Mouse (Mus musculus) thymus, postnatal 0 days (tissue): ENCODE results near the gene Rcor1. TPM values are rescaled to one million over a fixed set of nuclear protein-coding genes. Genes with fewer than 3 reads are reported as not detected.

Source experiments
- DNase-seq: peaks from one replicate; pipeline ENCODE4 v3.0.0-alpha.2; 2015; ENCODE audit warnings: low spot score
- polyA plus RNA-seq: library from polyadenylated mRNA; unstranded; fragments of >200 nt; fragmentation: Nextera tagmentation; extraction: Ambion mirVana; gene quantifications from 2 replicates; pipeline ENCODE4 v1.2.1, GENCODE M21; 2015

Gene Rcor1
- polyA plus RNA-seq, 1 experiment from 2014 or later: 14.0 TPM

DNA sequence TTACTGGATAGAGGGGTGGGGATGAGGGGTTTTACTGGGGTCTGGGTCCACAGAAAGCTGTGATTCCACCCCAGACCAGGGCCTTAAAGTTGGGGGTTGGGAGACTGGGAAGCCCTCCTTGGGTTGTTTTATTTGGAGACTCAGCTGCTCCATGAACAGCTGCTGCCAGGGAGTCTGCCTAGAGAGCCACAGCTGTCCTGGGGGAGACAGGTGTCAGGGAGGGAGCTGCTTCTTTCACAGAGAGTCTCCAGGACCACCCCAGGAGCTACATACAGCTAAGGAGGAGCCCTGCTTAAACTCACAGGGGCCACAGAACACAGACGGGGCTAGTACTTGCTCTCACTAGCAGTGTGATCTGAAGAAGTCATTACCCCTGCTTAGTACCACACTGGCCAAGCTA lies 18.0 kb upstream of the Rcor1 start:
- DNase-seq: no peak

DNA sequence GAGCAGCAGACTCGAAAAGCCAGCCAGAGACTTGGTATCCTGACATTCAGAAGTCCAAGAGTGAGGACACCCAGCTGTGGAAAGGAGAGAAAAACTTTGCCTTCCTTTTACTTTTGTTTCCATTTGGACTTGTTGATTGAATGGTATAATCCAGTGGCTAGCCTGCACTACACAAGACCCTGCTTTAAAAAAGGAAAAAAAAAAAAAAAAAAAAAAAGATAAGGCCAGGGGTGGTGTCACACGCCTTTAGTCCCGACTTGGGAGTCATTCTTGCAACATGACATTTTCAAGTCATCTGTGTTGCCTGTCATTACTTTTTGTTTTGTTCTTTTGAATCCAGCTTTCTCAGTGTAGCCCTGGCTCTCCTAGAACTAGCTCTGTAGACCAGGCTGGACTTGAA lies 17.6 kb upstream of the Rcor1 start:
- no peak for DNase-seq

DNA sequence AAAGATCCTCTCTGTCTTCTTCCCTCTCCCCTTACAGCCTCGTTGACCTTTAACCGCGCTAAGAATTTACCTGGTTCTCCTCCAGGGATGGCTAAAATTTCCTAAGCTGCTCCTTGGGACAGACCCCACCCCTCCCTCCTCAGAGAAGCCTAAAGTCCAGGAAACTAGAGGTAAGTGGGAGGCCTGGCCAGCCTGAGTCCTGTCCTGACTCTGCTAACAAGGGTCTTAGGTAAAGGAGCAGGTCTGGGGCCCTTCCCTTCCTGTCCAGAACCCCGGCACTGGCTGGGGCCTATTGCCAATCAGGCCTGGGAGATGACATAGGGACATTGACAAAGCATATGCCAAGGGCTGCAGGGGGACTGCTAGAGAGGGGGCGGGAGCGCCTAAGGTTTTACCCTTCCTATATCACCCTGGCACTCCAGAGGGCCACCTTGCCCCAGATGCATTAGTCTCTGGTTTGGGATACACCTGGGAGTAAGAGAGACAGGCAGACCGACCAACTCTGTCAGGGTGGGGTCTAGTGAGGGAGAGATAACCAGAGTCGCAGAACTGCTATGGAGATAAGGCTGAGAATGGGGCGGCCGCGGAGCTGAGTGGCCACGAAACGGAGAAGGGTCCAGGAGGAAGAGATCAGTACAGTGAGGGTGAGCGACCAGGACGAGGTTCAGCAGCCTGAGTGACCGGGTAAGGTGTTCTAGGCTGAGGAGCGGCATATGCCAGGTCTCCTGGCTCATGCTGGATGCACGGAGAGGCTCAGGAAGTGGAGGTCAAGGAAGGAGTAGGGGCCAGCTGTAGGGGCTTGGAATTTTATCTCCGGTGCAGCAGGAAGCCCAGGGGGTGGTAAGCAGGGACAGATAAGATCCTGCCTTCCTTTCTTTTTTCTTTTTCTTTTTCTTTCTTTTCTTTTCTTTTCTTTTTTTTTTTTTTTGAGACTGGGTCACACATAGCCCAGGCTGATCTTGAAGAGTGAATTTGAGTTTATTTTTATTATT lies 10.7 kb upstream of the Rcor1 start:
- no peak for DNase-seq

DNA sequence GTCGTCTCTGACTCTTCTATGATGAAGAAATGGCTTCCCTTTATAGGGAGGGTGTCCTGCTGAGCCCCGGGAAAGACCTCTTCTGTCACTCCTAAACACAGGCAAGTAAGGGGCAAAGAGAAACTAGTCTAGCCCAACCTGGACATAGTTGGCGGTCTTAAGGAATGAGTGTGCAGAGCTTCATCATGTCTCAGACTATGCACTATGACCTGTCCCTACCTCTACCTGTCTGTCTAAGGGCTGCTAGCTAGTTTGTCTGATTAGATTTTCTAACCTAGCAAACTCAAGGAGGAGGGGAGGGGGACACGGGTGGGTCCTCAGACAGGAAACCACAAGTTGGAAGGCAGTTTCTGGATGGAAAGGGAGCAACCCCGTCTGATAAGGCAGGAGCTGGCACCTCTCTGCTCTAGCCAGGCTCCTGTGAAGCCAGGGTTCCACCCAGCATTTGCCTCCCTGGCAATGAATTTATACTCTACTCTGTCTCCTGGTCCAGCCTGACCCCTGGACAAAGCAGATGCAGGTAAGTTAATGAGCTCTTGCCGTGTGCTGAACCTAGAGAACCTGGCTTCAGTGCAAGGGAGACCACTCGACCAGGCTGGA lies 9.8 kb upstream of the Rcor1 start:
- DNase-seq: no peak

DNA sequence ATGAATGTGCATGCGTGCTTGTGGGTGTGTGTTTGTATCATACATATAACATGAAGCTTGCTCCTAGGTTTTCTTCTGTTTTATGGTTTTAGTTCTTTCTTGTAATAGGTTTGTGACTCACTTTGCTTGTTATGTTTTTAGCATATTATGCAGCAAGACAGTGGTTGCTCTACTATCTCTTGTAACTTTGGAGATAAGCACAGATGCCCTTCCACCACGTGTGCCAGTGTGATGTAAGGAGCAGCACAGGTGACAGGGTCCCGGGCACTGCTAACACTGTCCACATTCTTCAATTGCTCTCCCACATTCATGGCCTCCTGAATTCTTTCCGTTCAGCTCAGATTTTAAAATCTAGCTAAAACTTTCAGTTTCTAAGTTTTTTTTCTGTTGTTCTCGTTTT lies 6.3 kb upstream of the Rcor1 start:
- DNase-seq: no peak

GRCm38 (mm10) chr12:111035182-111035824 lies 3.8 kb upstream of the Rcor1 start:
- peak; percentile 29 for DNase-seq

GRCm38 (mm10) chr12:111036198-111036775 lies 2.9 kb upstream of the Rcor1 start:
- no peak for DNase-seq

- DNase-seq: peak; percentile 17
Observed at GRCm38 (mm10) chr12:111037241-111038180, 1.6 kb upstream of the Rcor1 start.

GRCm38 (mm10) chr12:111038231-111038975 lies 748 bp upstream of the Rcor1 start:
- DNase-seq: peak; percentile 77

DNA sequence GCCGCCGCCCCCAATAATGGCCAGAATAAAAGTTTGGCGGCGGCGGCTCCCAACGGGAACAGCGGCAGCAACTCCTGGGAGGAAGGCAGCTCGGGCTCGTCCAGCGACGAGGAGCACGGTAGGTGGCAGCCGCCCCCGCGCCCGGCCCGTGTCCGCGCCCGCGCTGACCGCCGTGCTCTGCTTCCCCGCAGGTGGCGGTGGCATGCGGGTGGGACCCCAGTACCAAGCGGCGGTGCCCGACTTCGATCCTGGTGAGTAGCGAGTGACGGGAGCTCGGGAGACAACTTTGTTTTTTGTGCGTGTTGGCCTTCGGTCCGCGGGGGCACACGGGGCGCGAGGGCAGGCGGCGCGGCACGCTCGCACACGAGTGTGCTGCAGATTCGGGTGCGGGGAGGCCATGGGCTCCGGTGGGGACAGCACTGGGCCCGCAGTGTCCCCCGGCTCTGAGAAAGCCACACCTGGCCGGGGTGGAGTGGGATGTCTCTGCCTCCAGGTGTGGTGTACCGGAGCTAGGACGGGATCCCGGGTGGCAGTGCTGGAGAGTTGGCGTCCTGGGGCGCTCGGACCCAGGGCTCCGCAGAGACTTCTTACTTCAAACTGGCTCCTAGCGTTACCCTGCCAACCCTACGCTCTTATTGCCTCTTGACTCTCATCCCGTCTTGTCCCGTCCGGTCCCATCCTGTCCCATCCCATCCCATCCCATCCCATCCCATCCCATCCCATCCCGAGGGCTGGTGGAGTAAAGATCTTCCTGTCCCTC lies 800 bp downstream of the Rcor1 start:
- DNase-seq: peak; percentile 27

DNA sequence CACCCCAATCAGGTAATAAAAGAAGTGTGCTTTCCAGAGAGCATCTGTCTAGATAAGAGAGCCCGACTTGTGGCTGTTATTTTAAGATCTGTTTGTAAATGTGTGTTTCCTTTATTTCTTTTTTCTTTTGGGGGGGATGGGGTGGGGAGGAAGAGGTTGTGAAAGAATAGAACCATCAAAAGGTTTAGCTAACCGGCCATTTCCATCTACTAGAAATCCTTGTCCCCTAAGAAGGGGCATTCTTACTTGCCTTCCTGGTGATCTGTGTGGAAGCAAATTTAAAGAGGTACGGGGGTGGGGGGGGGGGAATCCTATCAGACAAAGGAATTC lies 1.3 kb downstream of the Rcor1 start:
- DNase-seq: peak; percentile 28

- peak; percentile 27 for DNase-seq
Observed at GRCm38 (mm10) chr12:111041196-111041595, 2.0 kb downstream of the Rcor1 start.

DNA sequence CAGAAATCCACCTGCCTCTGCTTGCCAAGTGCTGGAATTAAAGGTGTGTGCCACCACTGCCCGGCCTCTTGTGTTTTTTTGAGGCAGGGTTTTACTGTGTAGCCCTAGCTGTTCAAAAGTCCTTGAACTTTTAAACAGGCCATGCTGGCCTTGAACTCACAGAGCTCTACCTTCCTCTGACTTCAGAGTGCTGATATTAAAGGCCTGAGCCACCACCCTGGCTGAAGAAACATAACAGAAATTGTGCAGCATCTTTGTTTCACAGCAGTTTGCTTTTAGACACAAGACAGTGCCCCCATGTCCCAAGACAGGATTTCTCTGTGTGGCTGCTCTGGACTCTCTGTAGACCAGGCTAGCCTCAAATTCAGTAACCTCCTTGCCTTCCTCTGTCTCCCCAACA lies 3.2 kb downstream of the Rcor1 start:
- no peak for DNase-seq

GRCm38 (mm10) chr12:111044880-111045279 lies 5.7 kb downstream of the Rcor1 start:
- peak; percentile 40 for DNase-seq

- DNase-seq: no peak
Observed at GRCm38 (mm10) chr12:111046866-111047265, 7.7 kb downstream of the Rcor1 start.

GRCm38 (mm10) chr12:111048201-111048600 lies 9.1 kb downstream of the Rcor1 start:
- DNase-seq: no peak

GRCm38 (mm10) chr12:111050256-111050655 lies 11.1 kb downstream of the Rcor1 start:
- DNase-seq: no peak

GRCm38 (mm10) chr12:111063361-111063760 lies 24.2 kb downstream of the Rcor1 start:
- no peak for DNase-seq

DNA sequence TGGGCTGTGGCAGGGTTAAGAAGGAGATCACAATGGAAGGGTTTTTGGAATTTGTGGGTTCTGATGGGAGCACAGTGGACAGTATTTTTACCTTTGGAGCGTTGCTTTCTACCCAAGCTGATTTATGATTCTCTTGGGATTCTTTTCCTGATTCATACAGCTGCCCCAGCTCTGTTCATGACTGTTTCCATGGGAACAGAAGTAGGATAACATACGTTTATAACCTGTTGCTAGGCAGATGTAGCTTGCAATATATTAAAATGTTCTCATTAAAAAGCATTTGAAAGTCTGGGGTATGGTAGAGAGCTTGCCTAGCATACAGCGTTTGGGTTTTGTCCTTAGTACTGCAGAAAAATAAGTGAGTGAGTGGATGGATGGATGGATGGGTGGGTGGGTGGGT lies 25.1 kb downstream of the Rcor1 start:
- no peak for DNase-seq
